Mouse (Mus musculus) CH12.LX (cell line): ENCODE measurements around the gene Cxcr5. TPM values are rescaled to one million over a fixed set of nuclear protein-coding genes. Genes with fewer than 3 reads are reported as not detected.

Experiments used
- DNase-seq: peaks from one replicate; pipeline ENCODE4 v3.0.0-alpha.2; 2013; ENCODE audit errors: extremely low read depth
- H3K27ac ChIP-seq: 2 replicates; pipeline ENCODE4 v1.5.1; 2012; ENCODE audit warnings: low read depth, mild to moderate bottlenecking, control low read depth, moderate library complexity; ENCODE audit not compliant: insufficient read depth
- H3K27me3 ChIP-seq: replicated peaks from 2 replicates; pipeline ENCODE3; 2012; ENCODE audit warnings: inconsistent platforms
- H3K36me3 ChIP-seq, 2 experiments: replicated peaks in 1 of 2; 2 replicates each; pipeline versions ENCODE3 to v1.6.1; 2012; ENCODE audit warnings: inconsistent platforms in 1 of 2, low read length in 1 of 2, mild to moderate bottlenecking in 1 of 2, mixed read lengths in 1 of 2, moderate library complexity in 1 of 2; ENCODE audit not compliant: control insufficient read depth in 1 of 2, insufficient read depth in 1 of 2
- H3K4me1 ChIP-seq, 2 experiments: 2 replicates each; pipeline ENCODE4 v1.6.1; 2012; ENCODE audit warnings: inconsistent platforms in 1 of 2, moderate library complexity in 1 of 2; ENCODE audit not compliant: insufficient read depth in 2 of 2, control insufficient read depth in 1 of 2
- H3K4me2 ChIP-seq: 2 replicates; pipeline ENCODE4 v1.6.1; 2012; ENCODE audit warnings: low read depth, mild to moderate bottlenecking, control low read depth; ENCODE audit not compliant: poor library complexity, insufficient read depth, severe bottlenecking
- H3K4me3 ChIP-seq, 3 experiments: fragments of 150-350 bp in 1 of 3; sonication (generic) in 1 of 3; replicated peaks in 1 of 3; 2 replicates each; pipeline versions ENCODE3 to v1.5.1; 2011 to 2012; ENCODE audit warnings: low read depth in 2 of 3, low read length in 2 of 3, mild to moderate bottlenecking in 2 of 3, moderate library complexity in 2 of 3, control low read depth in 1 of 3, improper control_type of control experiment in 1 of 3, inconsistent platforms in 1 of 3, mixed read lengths in 1 of 3; ENCODE audit not compliant: poor library complexity in 1 of 3
- H3K79me2 ChIP-seq: replicated peaks from 2 replicates; pipeline ENCODE4 v1.6.1; 2012; ENCODE audit warnings: mild to moderate bottlenecking, moderate library complexity; ENCODE audit not compliant: control insufficient read depth, poor library complexity, insufficient read depth, severe bottlenecking; ENCODE audit errors: extremely low read depth
- H3K9ac ChIP-seq: 2 replicates; pipeline ENCODE4 v1.6.1; 2012; ENCODE audit warnings: low read depth, mild to moderate bottlenecking, control low read depth, moderate library complexity; ENCODE audit not compliant: insufficient read depth
- H3K9me3 ChIP-seq: replicated peaks from 2 replicates; pipeline ENCODE3; 2012; ENCODE audit warnings: low read length, inconsistent platforms, mixed read lengths
- CHD1 ChIP-seq: IDR thresholded peaks from 2 replicates; pipeline ENCODE4 v1.6.1; 2012; ENCODE audit warnings: low read depth, low read length, improper control_type of control experiment, inconsistent platforms
- E2F4 ChIP-seq: IDR thresholded peaks from 2 replicates; pipeline ENCODE4 v1.6.1; 2011; ENCODE audit warnings: low read depth, low read length, improper control_type of control experiment; ENCODE audit not compliant: insufficient replicate concordance
- ELF1 ChIP-seq: IDR thresholded peaks from 2 replicates; pipeline ENCODE4 v1.6.1; 2014; ENCODE audit warnings: low read depth, mild to moderate bottlenecking, inconsistent platforms, low read length, improper control_type of control experiment
- EP300 ChIP-seq: IDR thresholded peaks from 2 replicates; pipeline ENCODE4 v1.6.1; 2011; ENCODE audit warnings: low read length, improper control_type of control experiment
- ETS1 ChIP-seq: conservative IDR thresholded peaks from 2 replicates; pipeline ENCODE4 v1.6.1; 2012; ENCODE audit warnings: low read depth, mild to moderate bottlenecking, inconsistent platforms, low read length, improper control_type of control experiment, moderate library complexity
- GABPA ChIP-seq: IDR thresholded peaks from 2 replicates; pipeline ENCODE4 v1.6.1; 2012; ENCODE audit warnings: low read depth, low read length, improper control_type of control experiment, inconsistent platforms; ENCODE audit not compliant: insufficient replicate concordance
- JUN ChIP-seq: IDR thresholded peaks from 2 replicates; pipeline ENCODE4 v1.6.1; 2011; ENCODE audit warnings: low read depth, mild to moderate bottlenecking, low read length, improper control_type of control experiment, moderate library complexity; ENCODE audit not compliant: insufficient read depth
- MAFK ChIP-seq: IDR thresholded peaks from 2 replicates; pipeline ENCODE4 v1.6.1; 2011; ENCODE audit warnings: low read length, improper control_type of control experiment; ENCODE audit not compliant: insufficient replicate concordance
- MAZ ChIP-seq: IDR thresholded peaks from 2 replicates; pipeline ENCODE4 v1.6.1; 2012; ENCODE audit warnings: low read depth, mild to moderate bottlenecking, inconsistent platforms, low read length, improper control_type of control experiment, moderate library complexity
- MEF2A ChIP-seq: IDR thresholded peaks from 2 replicates; pipeline ENCODE4 v1.6.1; 2014; ENCODE audit warnings: low read depth, mild to moderate bottlenecking, inconsistent platforms, low read length, improper control_type of control experiment, borderline replicate concordance
- MYC ChIP-seq: IDR thresholded peaks from 2 replicates; pipeline ENCODE4 v1.6.1; 2011; ENCODE audit warnings: low read depth, mild to moderate bottlenecking, improper control_type of control experiment, low read length
- NRF1 ChIP-seq: IDR thresholded peaks from 2 replicates; pipeline ENCODE4 v1.6.1; 2014; ENCODE audit warnings: low read depth, mild to moderate bottlenecking, inconsistent platforms, low read length, improper control_type of control experiment, moderate library complexity
- SMC3 ChIP-seq: IDR thresholded peaks from 2 replicates; pipeline ENCODE4 v1.6.1; 2011; ENCODE audit warnings: low read depth, low read length, improper control_type of control experiment
- UBTF ChIP-seq: IDR thresholded peaks from 2 replicates; pipeline ENCODE4 v1.6.1; 2012; ENCODE audit warnings: low read depth, mild to moderate bottlenecking, inconsistent platforms, low read length, improper control_type of control experiment, moderate library complexity
- ZNF384 ChIP-seq: IDR thresholded peaks from 2 replicates; pipeline ENCODE4 v1.6.1; 2012; ENCODE audit warnings: low read depth, low read length, improper control_type of control experiment, inconsistent platforms
- dilution Hi-C: fragments of 300-500 bp; cut with MboI; formaldehyde crosslinking; loops from 2 replicates; pipeline ENCODE4 v1.14.3; 2020; ENCODE audit warnings: low sequenced_read_pairs; ENCODE audit not compliant: extremely low pct_unique_long_range_greater_than_20kb, extremely low pct_ligation_motif_present
- in situ Hi-C: fragments of 300-500 bp; cut with MboI; formaldehyde crosslinking; loops from 3 replicates; pipeline ENCODE4 v1.14.3; 2019; ENCODE audit warnings: low sequenced_read_pairs, low pct_ligation_motif_present, low pct_unique_long_range_greater_than_20kb, mixed read lengths
- polyA plus RNA-seq: library from polyadenylated mRNA; unstranded; fragments of >175 nt; gene quantifications from 2 replicates; pipeline ENCODE4 v1.2.1, GENCODE M21; 2012; ENCODE audit warnings: low read depth; ENCODE audit not compliant: insufficient read length
- total RNA-seq, 2 experiments: library from RNA; depleted of rRNA; stranded (reverse); fragments of 300-350 nt in 1 of 2; fragments of >200 nt in 1 of 2; gene quantifications; 2 replicates each; pipeline ENCODE4 v1.2.3; 2012 to 2014

Gene Cxcr5
- total and polyA plus RNA-seq, 3 experiments: 30.2 to 93.4 (median 70.5) TPM

- no peak overlapping the region for H3K27ac ChIP-seq
- no peaks in the 10 kb centered on the region for H3K79me2 ChIP-seq
- no peak overlapping the region for H3K9ac ChIP-seq
- dilution Hi-C loops (no loop called here), in situ Hi-C loops (no loop called here)
- TF ChIP-seq ZNF384 (peak; percentile 80), CHD1 (no peak), MAFK (no peak), ETS1 (peak; percentile 10; the same call in 1 of the 2 replicates)
- H3K27me3 ChIP-seq: no peaks in the 10 kb centered on the region
- H3K4me2 ChIP-seq: no peak overlapping the region
- no peak overlapping the region for H3K4me3 ChIP-seq
- DNase-seq: no peak
- H3K36me3 ChIP-seq: no peaks in the 10 kb centered on the region
- peaks cover 12% of the 10 kb centered on the region for H3K9me3 ChIP-seq
- peaks cover 5 to 24% of the 10 kb centered on the region in 2 experiments for H3K4me1 ChIP-seq
These were observed 25.8 kb upstream of the Cxcr5 start for GRCm38 (mm10) chr9:44587262-44588160.

- H3K4me3 ChIP-seq: peak overlapping the region in 1 of 3 experiments; percentile 7
- no peak overlapping the region for H3K9ac ChIP-seq
- no peaks in the 10 kb centered on the region for H3K79me2 ChIP-seq
- dilution Hi-C loops (no loop called here), in situ Hi-C loops (no loop called here)
- H3K27me3 ChIP-seq: no peaks in the 10 kb centered on the region
- DNase-seq: no peak
- no peak overlapping the region for H3K27ac ChIP-seq
- peaks cover 12 to 31% of the 10 kb centered on the region in 2 experiments for H3K4me1 ChIP-seq
- no peak overlapping the region for H3K4me2 ChIP-seq
- H3K9me3 ChIP-seq: peaks cover 11% of the 10 kb centered on the region
- TF ChIP-seq MEF2A: no peak
- no peak for TF ChIP-seq E2F4
- TF ChIP-seq UBTF: no peak
- TF ChIP-seq GABPA: no peak
- no peak for TF ChIP-seq MAZ
- no peak for TF ChIP-seq MYC
- no peak for TF ChIP-seq NRF1
- no peak for TF ChIP-seq ELF1
- TF ChIP-seq MAFK: no peak
- no peak for TF ChIP-seq ETS1
- TF ChIP-seq JUN: no peak
- TF ChIP-seq SMC3: no peak
- TF ChIP-seq EP300: no peak
- TF ChIP-seq, all 38 proteins: peak for 0
- H3K36me3 ChIP-seq: no peaks in the 10 kb centered on the region
These were observed 25.1 kb upstream of the Cxcr5 start for GRCm38 (mm10) chr9:44586640-44587261.
